Mouse (Mus musculus) gastrocnemius, adult 18-20 months (tissue): Measurements from ENCODE around the gene 1700037H04Rik. TPM values are rescaled to one million over a fixed set of nuclear protein-coding genes. Genes with fewer than 3 reads are reported as not detected.

Experiments
- DNase-seq: peaks from one replicate; pipeline ENCODE4 v3.0.0; 2021; ENCODE audit warnings: low spot score
- long read RNA-seq, 2 experiments: library from polyadenylated mRNA; stranded (forward); transcript quantifications; one replicate each; pipeline ENCODE4 v2.0.0; 2021
- total RNA-seq, 2 experiments: library from RNA; stranded (reverse); gene quantifications; 2 replicates each; pipeline ENCODE4 v1.2.3; 2021

1700037H04Rik gene
- 1 to 10 TPM; 4.2 to 4.3 TPM for total RNA-seq
- long read RNA-seq, experiment 1, transcript 1700037H04Rik-202 (6 exons, 1,241 nt) = major isoform, 7 of 8 reads
- long read RNA-seq, experiment 1, partial matches to known transcripts = 0 of 8 reads
- long read RNA-seq, experiment 1, other reads (novel, unspliced or antisense) = 0 of 8 reads
- long read RNA-seq, experiment 2, partial matches to known transcripts = 0 of 1 reads
- long read RNA-seq, experiment 2, other reads (novel, unspliced or antisense) = 0 of 1 reads

DNA sequence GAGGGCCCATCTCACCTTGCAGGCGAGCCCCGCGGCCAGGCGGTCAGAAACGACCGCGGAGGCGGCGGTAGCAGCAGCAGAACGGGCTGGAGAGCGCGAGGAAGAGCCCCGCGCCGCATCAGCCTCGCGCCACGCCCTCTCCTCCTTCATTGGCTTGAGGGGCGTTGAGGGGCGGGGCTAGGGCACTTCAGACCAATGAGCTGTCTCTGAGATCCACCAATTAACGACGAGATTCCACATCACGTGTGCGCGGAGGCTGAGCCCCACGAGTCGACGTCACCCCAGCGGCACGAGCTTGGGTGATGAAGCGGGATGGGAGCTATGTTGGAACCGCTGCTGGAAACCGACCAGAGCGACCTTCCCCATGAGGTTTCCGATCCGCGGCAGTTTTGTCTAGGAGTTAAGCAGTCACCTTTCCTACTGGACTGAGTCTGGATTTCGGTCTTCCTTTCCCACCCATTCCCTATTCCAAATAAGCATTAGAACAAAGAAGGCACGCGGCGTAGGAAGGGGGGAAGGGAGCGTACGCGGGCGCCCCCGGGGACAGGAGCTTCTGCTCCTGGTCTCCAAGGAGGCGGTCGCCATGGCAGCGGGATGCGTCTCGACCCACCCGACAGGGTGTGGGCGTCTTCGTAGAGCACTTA, at the start of gene 1700037H04Rik:
TSS of gene 1700037H04Rik (minus strand) at position 144 of the 644 bp plus-strand sequence.
- peak; percentile 97 for DNase-seq

- no peak for DNase-seq
Observed at GRCm38 (mm10) chr2:131209125-131209795, 49.4 kb upstream of the 1700037H04Rik start.

DNA sequence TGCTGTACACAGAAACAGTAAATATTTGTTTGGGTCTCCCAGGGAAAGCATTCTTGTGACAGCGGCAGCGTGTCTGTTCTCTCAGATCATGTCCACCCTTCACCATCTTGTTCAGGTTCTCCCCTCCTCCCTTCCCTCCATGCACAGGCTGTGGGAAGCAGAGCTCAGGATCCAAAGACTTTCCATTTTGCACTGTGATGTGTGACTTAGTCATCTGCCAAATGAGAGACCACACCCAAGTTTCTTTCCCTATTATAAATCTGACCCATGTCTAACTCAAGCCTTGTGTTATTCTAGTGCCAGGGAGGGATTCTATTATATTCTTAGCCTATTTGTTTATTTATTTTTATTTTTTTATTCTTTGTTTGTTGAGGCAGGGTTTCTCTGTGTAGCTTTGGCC, 48.5 kb upstream of the 1700037H04Rik start:
- DNase-seq = no peak

GRCm38 (mm10) chr2:131206778-131207177, 46.9 kb upstream of the 1700037H04Rik start, which contains the start of gene Ap5s1:
Gene Ap5s1, plus strand, starts transcription at chr2:131207078.
- no peak for DNase-seq

- no peak for DNase-seq
Observed at GRCm38 (mm10) chr2:131205521-131206182, 45.8 kb upstream of the 1700037H04Rik start.

- DNase-seq = peak; percentile 95
Observed at GRCm38 (mm10) chr2:131204410-131204981, 44.6 kb upstream of the 1700037H04Rik start.

- no peak for DNase-seq
Observed at GRCm38 (mm10) chr2:131203816-131204409, 44.0 kb upstream of the 1700037H04Rik start.

DNA sequence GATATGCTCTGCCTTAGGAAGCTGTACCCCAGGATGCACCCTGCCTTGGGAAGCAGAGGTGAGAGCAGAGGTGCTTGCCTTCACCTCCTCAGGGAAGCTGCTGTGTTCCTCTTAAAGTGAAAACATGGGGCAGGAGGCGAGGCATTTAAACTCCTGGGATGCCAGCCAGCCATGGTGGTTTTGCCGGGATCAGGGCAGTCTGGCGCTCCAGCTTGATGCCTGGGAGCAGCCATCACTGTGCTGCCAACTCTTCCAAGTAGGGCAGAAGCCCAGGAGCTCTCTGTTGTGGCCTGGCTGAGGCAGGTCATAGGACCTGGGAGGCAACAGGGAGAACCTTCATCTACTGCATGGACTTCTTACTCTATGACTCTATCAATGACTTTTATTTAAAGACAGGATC, 41.4 kb upstream of the 1700037H04Rik start:
- DNase-seq = no peak

DNA sequence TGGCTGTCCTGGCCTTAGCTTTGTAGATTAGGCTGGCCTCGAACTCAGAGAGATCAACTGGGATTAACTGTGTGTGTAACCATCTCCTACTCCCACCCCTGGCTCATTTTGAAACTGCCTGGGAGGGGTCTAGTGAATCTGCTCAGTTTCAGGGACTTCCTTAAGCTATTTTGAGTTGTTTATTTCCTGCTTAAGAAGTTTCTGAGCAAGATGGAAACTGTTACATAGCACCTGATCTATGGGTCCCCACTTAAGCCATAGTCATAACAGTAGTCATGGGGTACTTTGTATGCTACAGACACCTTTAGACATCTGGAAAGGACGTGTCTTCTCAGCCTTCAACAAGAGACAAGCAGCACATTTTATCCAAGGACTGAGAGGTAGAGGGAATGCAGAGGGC, 40.8 kb upstream of the 1700037H04Rik start:
- no peak for DNase-seq

- no peak for DNase-seq
Observed at GRCm38 (mm10) chr2:131196606-131197316, 36.9 kb upstream of the 1700037H04Rik start.

- DNase-seq = no peak
Observed at GRCm38 (mm10) chr2:131191005-131191390, 31.1 kb upstream of the 1700037H04Rik start.

DNA sequence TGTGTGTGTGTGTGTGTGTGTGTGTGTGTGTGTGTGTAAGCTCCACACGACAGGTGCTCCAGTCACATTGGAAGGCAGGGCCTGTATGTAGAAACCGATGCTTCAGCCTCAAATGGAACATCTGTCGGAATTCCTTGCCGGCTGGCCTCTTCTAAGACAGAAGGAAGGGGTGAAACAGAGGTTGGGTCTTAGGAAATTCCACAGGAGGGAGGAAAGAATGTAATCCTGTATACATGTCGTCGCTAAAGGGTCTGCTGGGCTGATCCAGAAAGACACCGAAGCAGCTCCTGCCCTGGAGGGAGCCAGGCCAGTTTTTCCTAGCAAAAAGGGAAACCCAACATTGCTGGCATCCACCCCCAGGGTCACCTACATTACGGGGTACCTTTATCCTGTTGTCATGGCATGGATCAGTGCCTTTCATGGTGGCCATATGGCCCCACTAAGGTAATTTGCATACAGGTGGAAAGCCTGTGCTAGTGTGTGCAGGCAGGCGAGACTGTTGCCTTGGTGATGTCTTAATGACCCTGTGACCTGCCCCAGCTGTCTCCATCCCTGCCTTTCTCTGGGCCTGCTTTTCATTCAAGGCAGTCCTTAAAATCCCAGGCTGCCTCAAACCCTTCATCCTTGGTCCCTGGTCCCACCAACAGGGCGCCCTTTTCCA, 30.6 kb upstream of the 1700037H04Rik start:
- DNase-seq = no peak

DNA sequence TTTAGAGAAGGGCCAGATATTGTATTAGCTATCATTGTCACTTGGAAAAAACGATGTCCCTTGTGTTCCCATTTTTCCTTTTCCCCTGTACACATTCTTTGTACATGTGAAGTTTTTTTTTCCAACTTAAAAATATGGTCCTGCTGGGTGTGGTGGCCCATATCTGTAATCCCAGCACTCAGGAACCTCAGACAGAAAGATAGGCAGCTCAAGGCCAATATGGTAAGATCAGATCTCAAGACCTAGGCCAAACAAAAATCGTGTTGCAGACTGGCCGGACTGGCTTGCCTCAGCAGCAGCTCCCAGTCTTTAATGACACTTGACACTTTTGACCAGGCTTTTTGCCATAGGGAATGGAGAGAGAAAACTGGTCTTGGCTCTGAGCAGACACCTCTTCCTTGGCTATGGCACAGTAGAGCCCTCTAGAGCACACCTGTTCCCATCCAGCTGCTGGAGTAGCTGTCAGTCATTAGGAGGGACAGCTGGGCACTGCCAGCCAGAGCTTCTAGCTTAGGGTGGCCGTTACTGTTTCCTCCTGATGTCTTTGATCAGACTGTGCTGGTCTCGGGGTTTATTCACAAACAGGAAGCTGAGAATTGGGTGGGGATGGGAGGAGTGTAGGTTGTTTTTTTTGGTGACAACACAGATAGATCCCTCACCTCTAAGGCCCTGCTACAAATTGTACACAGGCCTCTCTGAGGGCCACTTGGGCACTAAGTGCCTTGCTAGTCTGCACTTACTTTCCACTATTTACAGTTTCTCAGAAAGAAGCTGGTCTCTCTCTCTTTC, 29.8 kb upstream of the 1700037H04Rik start:
- DNase-seq = peak; percentile 61

- no peak for DNase-seq
Observed at GRCm38 (mm10) chr2:131188311-131188710, 28.4 kb upstream of the 1700037H04Rik start.

GRCm38 (mm10) chr2:131187602-131187922, 27.7 kb upstream of the 1700037H04Rik start:
- no peak for DNase-seq

DNA sequence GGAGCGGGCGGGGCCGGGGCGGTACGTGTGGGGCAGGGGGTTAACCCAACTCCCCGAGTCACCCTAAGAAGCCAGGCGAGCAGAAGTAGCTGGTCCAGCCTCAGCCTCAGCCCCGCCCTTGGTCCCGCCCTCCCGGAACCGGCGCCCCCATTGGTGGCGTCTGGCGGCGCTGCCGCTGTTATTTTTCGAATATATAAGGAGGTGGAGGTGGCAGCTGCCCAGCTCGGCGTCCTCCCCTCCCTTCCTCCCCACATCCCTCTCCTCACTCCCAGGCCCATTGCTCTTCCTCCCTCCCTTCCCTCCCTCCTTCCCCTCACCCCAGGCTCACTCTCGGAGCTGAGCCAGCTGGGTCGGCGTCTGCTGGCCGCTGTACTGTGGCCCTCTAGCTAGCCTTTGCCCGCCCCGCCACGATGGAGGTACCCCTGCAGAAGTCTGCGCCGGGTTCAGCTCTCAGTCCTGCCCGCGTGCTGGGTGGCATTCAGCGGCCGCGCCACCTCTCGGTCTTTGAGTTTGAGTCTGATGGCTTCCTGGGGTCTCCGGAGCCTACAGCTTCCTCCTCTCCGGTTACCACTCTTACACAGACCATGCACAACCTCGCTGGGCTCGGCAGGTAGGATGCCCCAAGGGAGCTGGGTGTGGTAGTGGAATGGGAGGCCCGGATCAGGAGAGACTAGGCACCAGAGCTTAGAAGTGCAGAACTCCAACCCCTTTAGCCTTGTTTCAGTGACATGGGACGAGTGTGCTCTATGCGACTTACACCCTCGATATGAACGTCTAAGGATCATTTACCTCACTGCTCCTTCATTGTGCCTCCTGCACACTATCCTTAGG, 27.1 kb upstream of the 1700037H04Rik start, which contains the start of the genes Cdc25b and Spef1:
TSS of gene Cdc25b (plus strand) at position 179 of the 831 bp plus-strand sequence.
TSS of gene Spef1 (minus strand) at position 512 of the 831 bp plus-strand sequence.
- peak; percentile 76 for DNase-seq

GRCm38 (mm10) chr2:131186343-131186742, 26.5 kb upstream of the 1700037H04Rik start:
- no peak for DNase-seq

- peak; percentile 78 for DNase-seq
Observed at GRCm38 (mm10) chr2:131179990-131180587, 20.2 kb upstream of the 1700037H04Rik start, which contains the start of gene Cenpb. Gene Cenpb, minus strand, starts transcription at chr2:131180067.
